Comparison of ENCODE assay signal across 7 mouse cellular contexts in genomic region chr3:109026462-109026990, GRCm38 (mm10). TPM values are rescaled to one million over a fixed set of nuclear protein-coding genes. Genes with fewer than 3 reads are reported as not detected.
DNase-seq lines count a peak whose midpoint lies in the region; ATAC-seq and TF ChIP-seq lines count a peak whose summit lies in the region.

No protein-coding gene starts in this region.

- H3K9ac ChIP-seq in ES-Bruce4 (ENCODE audit: low read depth, poor library complexity, severe bottlenecking): peak overlapping the region; percentile 59
- peak overlapping the region; percentile 82 for H3K9ac ChIP-seq in liver, embryonic 11.5 days (ENCODE audit: low read depth, low read length)
- peak overlapping the region; percentile 81 for H3K9ac ChIP-seq in neural tube, embryonic 15.5 days (replicated peaks)

- no peak for TF ChIP-seq EP300 in ES-Bruce4 (IDR thresholded peaks at IDR 0.05; ENCODE audit: insufficient read depth, low read depth, low read length)

- intact Hi-C loops in heart, postnatal 25 days (cut with DNase I): no loop called here

- no peak for TF ChIP-seq CTCF in ES-Bruce4 (IDR thresholded peaks at IDR 0.05; ENCODE audit: low read depth, low read length)

- H3K4me2 ChIP-seq in liver, embryonic 11.5 days: peak overlapping the region; percentile 96
- H3K4me2 ChIP-seq in neural tube, embryonic 15.5 days: peak overlapping the region; percentile 70

- no peak for ATAC-seq in liver, embryonic 11.5 days (replicated peaks; ENCODE audit: low FRiP score)
- peak; percentile 3; the same call in 1 of the 2 replicates for ATAC-seq in neural tube, embryonic 15.5 days (ENCODE audit: low FRiP score)
- no peak; the same call in 1 of the 2 replicates for ATAC-seq in granulocyte monocyte progenitor cell, adult 5-6 weeks (replicated peaks; ENCODE audit: poor library complexity, severe bottlenecking)

- no peaks in the 10 kb centered on the region; the same call in 1 of the 2 replicates for H3K27me3 ChIP-seq in ES-Bruce4 (ENCODE audit: control insufficient read depth, insufficient read depth, low read length, poor library complexity, severe bottlenecking)
- H3K27me3 ChIP-seq in liver, embryonic 11.5 days (replicated peaks; ENCODE audit: control insufficient read depth, insufficient read depth, low read length): no peaks in the 10 kb centered on the region
- no peaks in the 10 kb centered on the region for H3K27me3 ChIP-seq in neural tube, embryonic 15.5 days (replicated peaks)

- no peaks in the 10 kb centered on the region for H3K36me3 ChIP-seq in ES-Bruce4 (ENCODE audit: control insufficient read depth, insufficient read depth, low read length, poor library complexity, severe bottlenecking)
- H3K36me3 ChIP-seq in liver, embryonic 11.5 days (ENCODE audit: control insufficient read depth, insufficient read depth, low read length): no peaks in the 10 kb centered on the region
- no peaks in the 10 kb centered on the region for H3K36me3 ChIP-seq in neural tube, embryonic 15.5 days

- H3K9me3 ChIP-seq in ES-Bruce4 (replicated peaks; ENCODE audit: control insufficient read depth, insufficient read depth, low read length, poor library complexity, severe bottlenecking): no peaks in the 10 kb centered on the region
- no peaks in the 10 kb centered on the region for H3K9me3 ChIP-seq in liver, embryonic 11.5 days (ENCODE audit: control insufficient read depth, low read length)
- no peaks in the 10 kb centered on the region for H3K9me3 ChIP-seq in neural tube, embryonic 15.5 days (replicated peaks)

- WGBS in liver, embryonic 11.5 days: 8% methylated on average over 15 of the region's 15 CpGs
- WGBS in neural tube, embryonic 15.5 days: 5% methylated on average over 15 of the region's 15 CpGs

- peak overlapping the region; percentile 74 for H3K4me3 ChIP-seq in ES-Bruce4 (ENCODE audit: low read depth, low read length)
- H3K4me3 ChIP-seq in liver, embryonic 11.5 days (ENCODE audit: low read depth, low read length): peak overlapping the region; percentile 79
- peak overlapping the region; percentile 76 for H3K4me3 ChIP-seq in neural tube, embryonic 15.5 days (replicated peaks)

- no peak for TF ChIP-seq POLR2A in ES-Bruce4 (IDR thresholded peaks at IDR 0.05; ENCODE audit: insufficient read depth, low read length)

- peak; percentile 50 for DNase-seq in A20 (ENCODE audit: low read depth, low spot score)
- peak; percentile 19 for DNase-seq in embryo, embryonic 9.5 days (ENCODE audit: extremely low spot score)
- DNase-seq in heart, postnatal 25 days (ENCODE audit: low spot score): peak; percentile 14
- DNase-seq in liver, embryonic 11.5 days (ENCODE audit: low spot score): no peak

- H3K27ac ChIP-seq in ES-Bruce4 (ENCODE audit: insufficient read depth, low read length): no peak overlapping the region
- 0 out of 2 replicates have a peak overlapping the region, but pooled peaks have one; percentile 73 for H3K27ac ChIP-seq in liver, embryonic 11.5 days (ENCODE audit: low read depth, low read length)
- H3K27ac ChIP-seq in neural tube, embryonic 15.5 days (replicated peaks): peak overlapping the region; percentile 86

- no peaks in the 10 kb centered on the region for H3K4me1 ChIP-seq in ES-Bruce4 (ENCODE audit: control insufficient read depth, insufficient read depth, low read length)
- H3K4me1 ChIP-seq in liver, embryonic 11.5 days (replicated peaks; ENCODE audit: control insufficient read depth, insufficient read depth, low read length): peaks cover 3% of the 10 kb centered on the region
- peaks cover 32% of the 10 kb centered on the region for H3K4me1 ChIP-seq in neural tube, embryonic 15.5 days

RNA-seq across cellular contexts. Expression of gene Fam102b, which starts 0.9 kb away (rescaled TPM):
- 6.7 and 7.3 TPM in 2 replicates for polyA plus RNA-seq in ES-Bruce4 (2011; ENCODE audit: insufficient read depth, insufficient read length, low read depth, missing spikeins)
- 10 to 100 TPM; 10.8 to 13.5 TPM for total RNA-seq in heart, postnatal 25 days (2021)
- 6.2 and 6.6 TPM in 2 replicates for polyA plus RNA-seq in liver, embryonic 11.5 days (2014; fragmentation: Nextera tagmentation; extraction: Ambion mirVana)
- polyA plus RNA-seq in neural tube, embryonic 15.5 days (2015; fragmentation: Nextera tagmentation; extraction: Ambion mirVana): 14.8 and 22.2 TPM in 2 replicates
- total RNA-seq in granulocyte monocyte progenitor cell, adult 5-6 weeks (2014; fragmentation: Nextera tagmentation): 28.8 and 29.1 TPM in 2 replicates
- total RNA-seq in granulocyte monocyte progenitor cell, adult 5-6 weeks (2017): 32.2 and 33.7 TPM in 2 replicates

RNA-seq across cellular contexts. Expression of gene Slc25a54, which starts 53.7 kb away (rescaled TPM):
- not detected in 2 replicates for polyA plus RNA-seq in ES-Bruce4 (2011; ENCODE audit: insufficient read depth, insufficient read length, low read depth, missing spikeins)
- not detected for total RNA-seq in heart, postnatal 25 days (2021)
- not detected in 2 replicates for polyA plus RNA-seq in liver, embryonic 11.5 days (2014; fragmentation: Nextera tagmentation; extraction: Ambion mirVana)
- polyA plus RNA-seq in neural tube, embryonic 15.5 days (2015; fragmentation: Nextera tagmentation; extraction: Ambion mirVana): not detected in 2 replicates
- total RNA-seq in granulocyte monocyte progenitor cell, adult 5-6 weeks (2014; fragmentation: Nextera tagmentation): not detected in 2 replicates
- not detected in 2 replicates for total RNA-seq in granulocyte monocyte progenitor cell, adult 5-6 weeks (2017)
